Mouse (Mus musculus) E14TG2a.4 (cell line): Measurements from ENCODE around the gene Copg1.

ENCODE experiments used
- CTCF ChIP-seq: conservative IDR thresholded peaks from 2 replicates; pipeline ENCODE4 v1.5.1; 2014; ENCODE audit warnings: low read length
- NANOG ChIP-seq: IDR thresholded peaks from 2 replicates; pipeline ENCODE4 v1.6.1; 2014; ENCODE audit warnings: borderline replicate concordance, low read length, mixed read lengths
- POU5F1 ChIP-seq: IDR thresholded peaks from 2 replicates; pipeline ENCODE4 v1.6.1; 2014; ENCODE audit warnings: low read length, borderline replicate concordance

DNA sequence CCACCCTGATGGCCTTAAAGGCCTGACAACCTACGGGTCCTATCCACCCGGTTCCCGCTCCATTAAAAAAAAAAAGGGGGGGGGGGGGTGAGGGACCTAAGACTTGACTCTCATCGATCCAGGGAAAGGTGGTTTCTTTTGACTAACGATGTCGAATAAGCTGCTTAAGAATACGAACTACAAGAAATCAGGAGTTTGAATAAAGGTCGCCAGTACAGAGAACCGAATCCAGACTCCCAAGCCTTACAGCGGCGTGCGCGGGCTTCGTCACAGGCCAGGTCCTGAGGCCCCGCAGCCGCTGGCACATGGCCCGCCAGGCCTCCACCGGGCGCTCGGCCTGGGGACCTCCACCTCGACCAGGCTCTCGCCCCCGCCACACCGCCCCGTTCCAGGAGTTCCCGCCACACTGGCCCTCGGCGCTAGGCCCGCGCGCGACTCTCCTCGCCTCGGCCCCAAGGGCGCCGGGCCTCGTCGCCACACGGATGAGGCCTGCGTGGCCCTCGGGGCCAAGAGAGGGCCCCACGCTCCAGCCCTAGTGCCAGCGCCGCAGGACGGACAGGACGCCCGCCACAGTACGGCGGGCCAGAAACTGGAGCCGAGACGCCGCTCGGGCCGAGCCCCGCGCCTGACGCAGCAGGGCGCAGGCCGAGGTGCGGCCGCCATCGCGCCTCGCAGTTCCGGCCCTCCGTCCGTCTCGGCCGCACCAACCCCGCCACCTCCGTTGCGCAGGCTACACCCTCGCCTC, 37.3 kb upstream of the Copg1 start:
- TF ChIP-seq CTCF (no peak), POU5F1 (no peak), NANOG (no peak)
